Mouse (Mus musculus) ES-E14 (cell line): Measurements from ENCODE around the gene St3gal4. TPM values are rescaled to one million over a fixed set of nuclear protein-coding genes. Genes with fewer than 3 reads are reported as not detected.

ENCODE experiments used
- DNase-seq: peaks from one replicate; pipeline ENCODE4 v3.0.0-alpha.2; 2013; ENCODE audit warnings: low read depth, low spot score
- H3K27ac ChIP-seq: 2 replicates; pipeline ENCODE4 v1.5.1; 2012; ENCODE audit warnings: low read depth, mild to moderate bottlenecking, low read length, moderate library complexity, mixed read lengths; ENCODE audit not compliant: poor library complexity, insufficient read depth, severe bottlenecking
- H3K36me3 ChIP-seq: 2 replicates; pipeline ENCODE4 v1.6.1; 2012; ENCODE audit warnings: mild to moderate bottlenecking, low read length, moderate library complexity, mixed read lengths; ENCODE audit not compliant: control insufficient read depth, poor library complexity, insufficient read depth, severe bottlenecking
- H3K4me1 ChIP-seq, 2 experiments: fragments of 150-350 bp in 1 of 2; sonication (generic) in 1 of 2; 2 replicates each; pipeline ENCODE4 v1.6.1; 2012; ENCODE audit warnings: low read length in 2 of 2, mild to moderate bottlenecking in 1 of 2, mixed read lengths in 1 of 2; ENCODE audit not compliant: control insufficient read depth in 2 of 2, insufficient read depth in 2 of 2, poor library complexity in 1 of 2
- H3K4me3 ChIP-seq, 2 experiments: fragments of 150-350 bp in 1 of 2; sonication (generic) in 1 of 2; 2 replicates each; pipeline ENCODE4 v1.5.1; 2012; ENCODE audit warnings: low read length in 2 of 2, low read depth in 1 of 2, mild to moderate bottlenecking in 1 of 2, mixed read lengths in 1 of 2; ENCODE audit not compliant: insufficient read depth in 1 of 2, poor library complexity in 1 of 2, severe bottlenecking in 1 of 2
- H3K9ac ChIP-seq: 2 replicates; pipeline ENCODE4 v1.6.1; 2012; ENCODE audit warnings: low read depth, mild to moderate bottlenecking, low read length, mixed read lengths; ENCODE audit not compliant: poor library complexity, insufficient read depth, severe bottlenecking
- H3K9me3 ChIP-seq: fragments of 150-350 bp; sonication (generic); 2 replicates; pipeline ENCODE4 v1.6.1; 2012; ENCODE audit warnings: low read depth, mild to moderate bottlenecking, low read length; ENCODE audit not compliant: control insufficient read depth, insufficient read depth
- CHD2 ChIP-seq: IDR thresholded peaks from 2 replicates; pipeline ENCODE4 v1.6.1; 2014; ENCODE audit warnings: mild to moderate bottlenecking, low read depth, low read length, inconsistent platforms
- HCFC1 ChIP-seq: IDR thresholded peaks from 2 replicates; pipeline ENCODE4 v1.6.1; 2012; ENCODE audit warnings: low read length, inconsistent platforms, borderline replicate concordance; ENCODE audit not compliant: insufficient read depth
- MAFK ChIP-seq: IDR thresholded peaks from 2 replicates; pipeline ENCODE4 v1.6.1; 2014; ENCODE audit warnings: mild to moderate bottlenecking, low read depth, low read length, inconsistent platforms; ENCODE audit not compliant: insufficient read depth
- ZC3H11A ChIP-seq: IDR thresholded peaks from 2 replicates; pipeline ENCODE4 v1.6.1; 2012; ENCODE audit warnings: low read depth, mild to moderate bottlenecking, inconsistent platforms, low read length, borderline replicate concordance
- ZNF384 ChIP-seq: IDR thresholded peaks from 2 replicates; pipeline ENCODE4 v1.6.1; 2012; ENCODE audit warnings: low read depth, low read length, inconsistent platforms
- in situ Hi-C, 2 experiments: fragments of 600-800 bp; cut with MboI; formaldehyde crosslinking; loops; one replicate each; pipeline ENCODE4 v1.15.1; 2025; ENCODE audit warnings: low sequenced_read_pairs in 2 of 2, inconsistent platforms in 1 of 2; ENCODE audit not compliant: unreplicated experiment in 2 of 2
- total RNA-seq: library from RNA; depleted of rRNA; stranded (reverse); fragments of 300-350 nt; gene quantifications from 2 replicates; pipeline ENCODE4 v1.2.3, GENCODE M21; 2012; rRNA removed

The St3gal4 gene
- 9.7 and 10.1 TPM in 2 replicates for total RNA-seq

GRCm38 (mm10) chr9:35119168-35119567, at the start of gene St3gal4:
Gene St3gal4 (minus strand): TSS chr9:35119268.
- H3K27ac ChIP-seq = no peak within 1 kb of the TSS
- H3K4me3 ChIP-seq = no peak within 1 kb of the TSS
- 0 out of 2 replicates have a peak, but pooled peaks cover 3% of the 10 kb centered on the region for H3K36me3 ChIP-seq
- no peak for TF ChIP-seq MAFK
- TF ChIP-seq ZNF384 = no peak
- no peak for TF ChIP-seq HCFC1
- TF ChIP-seq ZC3H11A = no peak
- TF ChIP-seq CHD2 = no peak
- H3K4me1 ChIP-seq = no peaks in the 10 kb centered on the region
- no peaks in the 10 kb centered on the region for H3K9me3 ChIP-seq
- H3K9ac ChIP-seq = no peak within 1 kb of the TSS
- DNase-seq = no peak
- in situ Hi-C loops = no loop called here

DNA sequence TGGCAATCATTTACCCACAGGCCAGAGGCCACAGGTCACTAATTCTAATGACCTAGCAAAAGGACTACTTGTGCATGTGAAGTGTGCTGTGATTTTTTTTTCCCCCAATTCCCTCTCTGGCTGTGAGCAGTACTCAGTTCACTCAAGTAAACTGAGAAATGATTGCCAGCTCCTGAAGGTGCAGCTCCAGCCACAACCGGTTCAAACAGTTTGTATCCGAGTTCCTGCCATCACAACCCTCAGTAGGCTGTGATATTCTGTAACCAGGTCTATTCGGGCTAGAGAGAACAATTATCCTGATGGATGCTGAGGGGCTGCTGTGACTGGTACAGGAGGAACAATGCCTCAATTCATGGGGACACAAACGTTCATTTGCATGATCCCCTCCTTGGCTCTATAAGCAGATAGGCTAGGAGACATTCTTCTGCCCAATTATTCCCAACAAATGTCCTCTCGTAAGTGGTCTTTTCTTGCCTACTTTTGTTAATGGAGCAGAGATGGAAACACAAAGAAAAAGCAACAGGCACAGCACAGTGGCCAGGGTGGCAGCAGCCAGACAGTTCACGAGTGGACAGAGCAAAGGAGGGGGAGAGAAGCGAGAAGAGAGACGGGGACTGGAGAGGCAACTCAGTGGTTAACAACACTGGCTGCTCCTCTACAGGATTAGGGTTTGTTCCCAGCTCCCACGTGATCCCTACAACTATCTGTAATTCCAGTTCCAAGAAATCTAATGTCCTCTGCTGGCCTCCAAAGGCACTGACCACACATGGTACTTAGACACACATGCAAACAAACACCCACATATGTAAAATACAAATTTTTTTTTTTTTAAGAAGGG, 47.9 kb upstream of the St3gal4 start:
- in situ Hi-C loops = loop anchor here (10.0 to 25.0 kb wide), 3 partner anchors 305 to 680 kb away; partner anchors contain the start of gene Kirrel3 (in 1 of the 2)
- no peak for DNase-seq
- Histone ChIP-seq H3K36me3 (peaks cover 10% of the 10 kb centered on the region), H3K9me3 (no peaks in the 10 kb centered on the region), H3K4me1 (no peaks in the 10 kb centered on the region), H3K9ac (no peak overlapping the region), H3K27ac (no peak overlapping the region), H3K4me3 (no peak overlapping the region)
- TF ChIP-seq HCFC1 (no peak), CHD2 (no peak), ZC3H11A (no peak), MAFK (no peak), ZNF384 (no peak)

DNA sequence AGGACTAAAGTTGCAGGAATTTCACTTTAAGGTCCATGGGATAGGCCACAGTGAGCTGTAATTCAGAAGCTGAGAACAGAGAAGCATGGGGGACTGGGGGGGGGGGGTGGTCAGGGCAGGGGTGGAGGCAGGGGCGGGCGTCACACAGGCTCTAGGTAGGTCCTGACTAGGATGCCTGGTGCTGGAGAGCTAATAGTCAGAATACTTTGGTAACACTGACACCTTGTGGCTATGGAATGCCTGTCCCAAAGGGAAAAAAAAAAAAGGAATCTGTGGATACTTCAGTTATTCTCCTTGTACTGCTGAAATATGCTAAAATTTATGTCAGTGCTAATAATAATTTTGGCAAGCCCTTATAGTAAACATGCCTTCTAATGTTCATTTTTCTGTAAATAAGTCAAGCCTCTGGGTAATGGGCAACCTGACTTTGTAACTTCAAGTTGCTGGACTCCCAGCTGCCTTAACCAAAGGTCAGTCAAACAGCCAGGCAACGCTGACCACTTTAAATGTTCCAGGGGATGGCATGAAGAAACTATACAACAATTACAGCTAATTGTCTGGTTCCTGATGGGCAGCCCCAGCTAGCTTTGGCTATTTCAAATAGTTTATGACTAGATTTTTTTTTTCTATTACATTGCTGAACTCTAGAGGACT, 47.2 kb upstream of the St3gal4 start:
- Histone ChIP-seq H3K9me3 (no peaks in the 10 kb centered on the region), H3K9ac (no peak overlapping the region), H3K4me3 (no peak overlapping the region), H3K36me3 (peaks cover 11% of the 10 kb centered on the region), H3K27ac (no peak overlapping the region), H3K4me1 (no peaks in the 10 kb centered on the region)
- in situ Hi-C loops = loop anchor here (10.0 to 25.0 kb wide), 3 partner anchors 304 to 679 kb away; partner anchors contain the start of gene Kirrel3 (in 1 of the 2)
- TF ChIP-seq CHD2 = no peak
- TF ChIP-seq ZNF384 = peak; percentile 81
- no peak for DNase-seq

DNA sequence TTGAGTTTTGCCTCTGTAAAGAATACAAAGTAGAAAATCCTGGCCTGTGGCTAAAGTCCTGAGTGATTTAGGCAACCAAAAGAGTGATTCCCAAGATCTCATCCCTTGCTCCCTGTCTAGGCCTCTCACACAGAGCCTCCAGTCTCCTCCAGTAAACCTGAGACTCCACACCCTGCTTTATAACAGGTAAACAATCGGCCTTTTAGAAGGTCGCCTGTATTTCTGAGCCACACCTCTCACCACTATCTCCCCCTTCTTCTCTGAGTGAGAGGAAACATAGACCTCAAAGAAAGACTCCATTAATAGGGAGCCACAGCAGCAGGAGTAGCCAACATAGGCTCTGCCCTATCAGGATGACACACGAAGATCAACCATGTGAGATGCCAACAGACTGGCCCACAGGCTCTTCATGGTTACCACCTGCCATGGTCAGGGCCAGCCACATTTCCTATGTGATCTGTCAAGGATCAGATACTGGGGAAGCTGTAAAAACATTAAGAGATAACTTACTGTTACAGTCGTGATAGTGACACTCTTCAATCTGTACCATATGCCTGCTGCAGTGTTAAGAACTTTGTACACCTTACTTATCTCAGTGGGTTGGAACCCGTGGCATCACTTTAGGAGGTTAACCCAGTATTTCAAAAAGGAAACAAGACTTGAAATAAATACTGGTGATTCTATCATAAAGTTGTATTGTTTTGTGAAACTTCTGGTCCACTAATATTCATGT, 45.2 kb upstream of the St3gal4 start:
- no peak for DNase-seq
- Histone ChIP-seq H3K9ac (no peak overlapping the region), H3K4me1 (no peaks in the 10 kb centered on the region), H3K9me3 (no peaks in the 10 kb centered on the region), H3K4me3 (no peak overlapping the region), H3K36me3 (peaks cover 9% of the 10 kb centered on the region), H3K27ac (no peak overlapping the region)
- in situ Hi-C loops = loop anchor here (10.0 to 25.0 kb wide), 3 partner anchors 302 to 677 kb away; partner anchors contain the start of gene Kirrel3 (in 1 of the 2)
- TF ChIP-seq ZC3H11A = no peak
- TF ChIP-seq HCFC1 = no peak
- no peak for TF ChIP-seq CHD2
- no peak for TF ChIP-seq MAFK
- TF ChIP-seq ZNF384 = no peak
